Mouse (Mus musculus) gastrocnemius, postnatal 10 days (tissue): ENCODE results near the gene Dppa4. TPM values are rescaled to one million over a fixed set of nuclear protein-coding genes. Genes with fewer than 3 reads are reported as not detected.

Source experiments
- DNase-seq: peaks from one replicate; pipeline ENCODE4 v3.0.0; 2021; ENCODE audit warnings: mixed read lengths
- total RNA-seq, 2 experiments: library from RNA; stranded (reverse); gene quantifications; 2 replicates each; pipeline ENCODE4 v1.2.3; 2021

Dppa4 gene
- total RNA-seq, 2 experiments from 2014 or later = not detected

- DNase-seq = no peak
Observed at GRCm38 (mm10) chr16:48326903-48327302, 43.4 kb downstream of the Dppa4 start.

- DNase-seq = no peak
Observed at GRCm38 (mm10) chr16:48328420-48328819, 44.9 kb downstream of the Dppa4 start.

- DNase-seq = no peak
Observed at GRCm38 (mm10) chr16:48331822-48332221, 48.3 kb downstream of the Dppa4 start.

- DNase-seq = no peak
Observed at GRCm38 (mm10) chr16:48335326-48335725, 51.8 kb downstream of the Dppa4 start.

Other genes with a start within 250 kb of the Dppa4 start
- not detected for gene Dppa2, start 20.2 kb downstream of the Dppa4 start, total RNA-seq
- gene Gm5485, start 128.7 kb downstream of the Dppa4 start, total RNA-seq = not detected
- not detected for gene Morc1, start 147.5 kb downstream of the Dppa4 start, total RNA-seq